In the genomic region with DNA sequence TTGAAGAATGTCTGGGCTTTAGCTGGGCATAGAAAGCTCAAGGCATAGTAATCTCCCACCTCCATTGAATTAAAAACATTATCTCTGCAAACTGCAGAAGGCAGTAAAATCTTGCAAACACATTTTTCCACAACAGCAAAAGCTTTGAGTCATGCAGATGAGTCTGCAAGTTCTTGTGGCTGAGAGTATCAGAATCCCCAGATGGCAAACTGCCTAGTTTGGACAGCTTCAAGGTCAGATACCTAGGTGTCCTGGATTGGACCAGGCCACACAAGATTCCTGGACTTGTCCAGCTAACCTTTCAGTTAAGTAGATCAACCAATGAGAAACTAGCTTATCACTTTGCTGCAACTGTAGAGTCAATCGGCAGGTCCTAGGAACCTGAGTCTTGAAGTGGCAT, we compare ENCODE assay signal across 18 mouse cellular contexts.
DNase-seq lines count a peak whose midpoint lies in the region; ATAC-seq lines count a peak whose summit lies in the region.
"Had no signal": no experiment of that assay in that cellular context is flagged by ENCODE, and none has a peak within 500 bp of the region (broad histone marks: within the 10 kb centered on the region; RNA-seq: fewer than 3 reads in every experiment).

No protein-coding gene starts in this region.

- 77% methylated on average over 1 of the region's 1 CpGs for WGBS in heart, embryonic 12.5 days

- H3K4me1 ChIP-seq in heart, embryonic 12.5 days (replicated peaks) = 0 out of 2 replicates have a peak, but pooled peaks cover 5% of the 10 kb centered on the region
- H3K4me1 ChIP-seq: heart, embryonic 10.5 days; heart, embryonic 15.5 days had no signal

- no peak overlapping the region for H3K4me2 ChIP-seq in heart, embryonic 12.5 days
- H3K4me2 ChIP-seq: embryonic facial prominence, embryonic 13.5 days; forebrain, embryonic 12.5 days; heart, embryonic 15.5 days had no signal

- no peak overlapping the region for H3K9ac ChIP-seq in heart, embryonic 12.5 days
- H3K9ac ChIP-seq: embryonic facial prominence, embryonic 13.5 days; forebrain, embryonic 12.5 days; heart, embryonic 15.5 days had no signal

- H3K27me3 ChIP-seq in heart, embryonic 12.5 days (replicated peaks) = no peaks in the 10 kb centered on the region
- H3K27me3 ChIP-seq: embryonic facial prominence, embryonic 13.5 days; forebrain, embryonic 12.5 days; heart, embryonic 15.5 days had no signal

- intact Hi-C loops in heart, postnatal 10 days (cut with DNase I) = no loop called here
- intact Hi-C loops in heart, postnatal 14 days (cut with DNase I) = no loop called here

- no peak for ATAC-seq in heart, embryonic 12.5 days (ENCODE audit: insufficient number of reproducible peaks, low FRiP score)
- ATAC-seq: forebrain, embryonic 16.5 days; hindbrain, postnatal 0 days had no signal

- no peaks in the 10 kb centered on the region for H3K36me3 ChIP-seq in heart, embryonic 12.5 days
- H3K36me3 ChIP-seq: embryonic facial prominence, embryonic 13.5 days; forebrain, embryonic 12.5 days; heart, embryonic 10.5 days; heart, embryonic 15.5 days had no signal

- no peak overlapping the region for H3K4me3 ChIP-seq in heart, embryonic 12.5 days
- H3K4me3 ChIP-seq: embryonic facial prominence, embryonic 13.5 days; forebrain, embryonic 12.5 days; heart, embryonic 10.5 days; heart, embryonic 15.5 days had no signal

- H3K9me3 ChIP-seq in heart, embryonic 12.5 days (replicated peaks) = no peaks in the 10 kb centered on the region
- H3K9me3 ChIP-seq: embryonic facial prominence, embryonic 13.5 days; forebrain, embryonic 12.5 days; heart, embryonic 10.5 days; heart, embryonic 15.5 days had no signal

- peak; percentile 11 to 14 for DNase-seq in heart, postnatal 10 days
- peak; percentile 70 for DNase-seq in adrenal gland, adult 2 months
- DNase-seq in adrenal gland, postnatal 25 days = peak; percentile 12
- no peak for DNase-seq in layer of hippocampus, adult 11-12 months (ENCODE audit: low spot score)
- DNase-seq in neural tube, embryonic 10.5 days (ENCODE audit: extremely low spot score, low spot score) = no peak
- DNase-seq in heart, postnatal 14 days = no peak
- DNase-seq: cerebellum, adult 11-12 months; cerebellum, adult 9-10 months; gastrocnemius, postnatal 10 days; heart, postnatal 36 days; kidney, adult 11 months had no signal

- H3K27ac ChIP-seq in heart, embryonic 12.5 days (ENCODE audit: poor library complexity, severe bottlenecking) = no peak overlapping the region
- H3K27ac ChIP-seq: embryonic facial prominence, embryonic 13.5 days; forebrain, embryonic 12.5 days; heart, embryonic 10.5 days; heart, embryonic 15.5 days; hindbrain, postnatal 0 days had no signal

Comparison
In these comparisons a context has a peak if more than half of its experiments do, and no peak if none do; other contexts are left out.
1. DNase-seq: peak in heart, postnatal 10 days (2 of 2), adrenal gland, adult 2 months (single experiment) and adrenal gland, postnatal 25 days (single experiment); none in layer of hippocampus, adult 11-12 months (single experiment), neural tube, embryonic 10.5 days (single experiment) and heart, postnatal 14 days (0 of 2).